22 mouse cellular contexts compared by ENCODE assay signal in the genomic region with DNA sequence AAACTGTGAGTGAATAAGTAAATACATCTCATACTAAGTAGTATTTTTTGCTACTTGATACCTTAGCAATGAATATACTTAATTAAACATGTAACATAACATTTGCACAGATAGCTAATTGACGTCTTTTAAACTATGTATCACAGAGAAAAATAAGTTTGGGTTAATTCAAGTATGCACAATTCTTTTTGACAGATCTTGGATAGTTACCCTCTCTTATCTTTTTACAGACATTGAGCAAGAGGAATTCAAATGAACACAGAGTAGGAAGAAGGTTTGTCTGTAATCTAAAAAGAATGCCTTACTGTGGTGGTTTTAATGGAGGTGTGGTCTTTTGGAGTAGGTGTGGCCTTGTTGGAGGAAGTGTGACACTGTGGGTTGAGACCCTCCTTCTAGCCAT.
"Had no signal": no experiment of that assay in that cellular context is flagged by ENCODE, and none has a peak within 500 bp of the region (broad histone marks: within the 10 kb centered on the region; RNA-seq: fewer than 3 reads in every experiment).

No protein-coding gene starts in this region.

- DNase-seq: heart, postnatal 10 days; heart, postnatal 14 days; heart, postnatal 36 days; heart, postnatal 4 days; kidney, adult 11 months; kidney, adult 18-20 months; kidney, adult 2 months; kidney, adult 8-10 months; kidney, adult 9 months; kidney, postnatal 10 days; kidney, postnatal 14 days; kidney, postnatal 25 days; kidney, postnatal 36 days; kidney, postnatal 4 days; layer of hippocampus, adult 9-11 months; layer of hippocampus, postnatal 36 days had no signal

- ATAC-seq: hindbrain, embryonic 16.5 days; hindbrain, postnatal 0 days; inflammation-experienced regulatory T-cells, adult 6 months; intestine, embryonic 15.5 days; intestine, embryonic 16.5 days; intestine, postnatal 0 days had no signal
